Mouse (Mus musculus): ENCODE data around the gene Selenop.
A peak's percentile ranks its signal among the peaks of the same experiment; 100 is the strongest.

Selenop gene

DNA sequence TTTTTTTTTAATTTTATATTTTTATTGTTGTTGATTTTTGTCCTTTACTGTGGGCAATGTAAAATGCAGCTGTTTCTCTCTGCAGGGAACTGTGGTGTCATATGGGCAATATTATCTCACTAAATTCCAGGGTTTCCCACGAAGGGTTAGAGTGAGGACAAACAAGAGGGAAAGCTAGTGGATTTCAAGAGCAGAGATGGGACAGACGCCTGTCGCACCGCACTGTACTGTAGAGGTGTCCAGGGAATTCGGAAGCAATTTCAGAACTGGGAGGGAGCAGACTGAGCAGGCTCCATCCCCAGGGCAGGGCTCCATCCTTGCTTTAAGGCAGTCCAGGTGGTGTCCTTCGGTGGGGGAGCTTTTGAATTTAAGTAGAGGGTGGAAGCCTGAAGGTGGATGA, 2.9 kb downstream of the Selenop start:
- DNase-seq = peak in 1 of 2 experiments; percentile 16

DNA sequence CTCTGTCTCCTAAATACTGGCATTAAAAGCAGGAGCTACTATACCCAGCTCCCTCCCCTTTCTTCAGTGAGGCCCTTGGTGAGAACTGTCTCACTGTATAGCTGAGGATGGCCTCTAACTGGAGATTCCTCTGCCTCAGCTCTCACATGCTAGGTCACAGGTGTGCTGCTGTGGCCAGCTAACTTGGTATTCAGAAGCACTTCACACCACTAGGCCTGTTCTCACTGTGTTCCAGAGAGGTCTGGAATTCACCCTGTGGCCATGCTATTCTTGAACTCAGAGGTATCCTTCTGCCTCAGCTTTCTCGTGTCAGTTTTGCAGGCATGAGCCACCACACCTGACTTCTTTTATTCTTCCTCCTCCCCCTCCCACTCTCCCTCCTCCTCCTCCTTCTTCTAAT, 4.8 kb downstream of the Selenop start:
- DNase-seq = no peak

DNA sequence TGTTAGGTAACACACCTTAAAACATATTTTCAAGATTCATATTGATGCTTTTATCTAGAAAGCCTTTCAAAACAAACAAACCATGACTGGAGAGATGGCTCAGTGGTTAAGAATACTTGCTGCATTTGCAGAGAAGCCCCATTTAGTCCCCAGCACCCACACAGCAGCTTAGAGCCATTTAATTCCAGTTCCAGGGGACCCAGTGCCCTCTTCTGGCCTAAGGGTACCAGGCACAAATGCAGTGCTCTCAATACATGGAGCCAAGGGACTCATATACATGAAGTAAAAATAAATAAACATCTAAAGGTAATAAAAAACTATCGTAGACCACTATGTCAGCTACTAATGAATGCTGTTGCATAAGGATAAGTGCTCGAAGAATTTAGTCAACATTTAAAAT, 9.0 kb downstream of the Selenop start:
- DNase-seq = no peak

DNA sequence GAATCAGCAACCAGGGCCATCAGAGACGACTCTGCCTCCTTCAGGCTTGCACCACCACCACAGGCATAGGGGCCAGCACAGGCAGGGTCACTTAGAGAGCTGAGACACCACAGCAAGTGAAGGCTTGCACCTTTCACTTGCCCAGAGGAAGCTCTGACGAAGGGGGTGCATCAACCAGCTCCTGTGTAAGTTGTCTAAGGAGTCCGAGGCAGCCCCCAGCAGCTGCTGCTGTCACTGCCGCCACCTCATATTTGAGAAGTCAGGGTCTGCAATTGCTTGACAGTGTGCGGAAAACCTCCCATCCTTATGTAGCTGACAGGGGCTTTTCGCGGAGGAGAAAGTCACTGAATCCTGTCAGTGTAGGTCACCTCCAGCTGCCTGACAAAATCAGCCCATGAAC, 10.9 kb downstream of the Selenop start:
- no peak for DNase-seq

DNA sequence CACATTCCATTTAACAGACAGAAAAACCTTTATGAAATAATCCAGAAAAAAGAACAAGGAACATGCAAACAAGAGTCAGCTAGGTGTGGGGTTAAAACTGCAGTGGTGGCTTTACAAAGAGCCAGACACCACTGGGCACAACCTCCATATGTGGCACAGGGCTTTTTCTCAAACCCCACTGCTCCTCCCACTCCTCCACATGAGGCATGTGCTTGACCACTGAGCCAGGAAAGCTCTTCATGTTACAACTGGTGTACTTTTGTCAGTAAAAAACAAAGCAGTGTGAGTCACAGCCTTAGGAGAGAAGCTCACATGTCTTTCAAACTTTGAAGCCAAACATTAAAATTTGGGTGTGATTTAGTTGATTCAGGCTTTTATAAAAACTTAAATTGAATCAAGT, 12.9 kb downstream of the Selenop start:
- DNase-seq = no peak

DNA sequence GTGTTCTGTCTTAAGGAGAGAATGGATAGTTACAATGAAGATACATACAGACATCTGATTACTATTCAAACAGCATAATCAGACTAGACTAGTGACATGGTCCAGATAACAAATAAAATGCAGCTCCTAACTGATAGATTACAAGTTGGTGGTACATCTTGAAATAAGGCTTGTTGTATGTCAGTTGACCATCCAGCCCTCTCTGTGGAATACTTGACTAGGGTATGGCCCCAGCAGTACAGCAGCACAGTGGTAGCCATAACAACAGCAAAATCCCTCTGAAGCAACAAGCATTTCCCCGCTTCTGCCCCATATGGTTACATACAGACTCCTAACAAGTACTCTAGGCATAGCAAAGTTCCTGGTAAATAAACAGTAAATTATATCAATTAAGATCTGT, 13.4 kb downstream of the Selenop start:
- no peak for DNase-seq

DNA sequence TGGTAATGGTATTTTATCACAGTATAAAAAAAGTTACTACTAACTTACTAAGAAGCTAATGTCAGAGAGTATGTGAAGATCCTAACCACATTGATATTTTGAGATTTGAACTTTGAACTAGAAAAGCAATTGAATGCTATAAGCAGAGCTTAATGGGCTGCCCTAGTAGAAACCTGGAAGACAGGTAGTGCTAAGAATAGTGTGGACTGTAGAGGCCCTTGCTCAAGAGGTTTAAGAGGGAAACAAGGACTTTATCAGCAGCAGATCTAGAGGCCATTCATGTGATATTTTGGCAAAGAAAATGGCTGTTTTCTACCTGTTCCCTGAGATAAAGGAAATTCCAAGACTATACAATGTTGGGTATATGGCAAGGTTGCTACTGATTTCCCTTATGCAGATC, 17.7 kb downstream of the Selenop start:
- DNase-seq = no peak

DNA sequence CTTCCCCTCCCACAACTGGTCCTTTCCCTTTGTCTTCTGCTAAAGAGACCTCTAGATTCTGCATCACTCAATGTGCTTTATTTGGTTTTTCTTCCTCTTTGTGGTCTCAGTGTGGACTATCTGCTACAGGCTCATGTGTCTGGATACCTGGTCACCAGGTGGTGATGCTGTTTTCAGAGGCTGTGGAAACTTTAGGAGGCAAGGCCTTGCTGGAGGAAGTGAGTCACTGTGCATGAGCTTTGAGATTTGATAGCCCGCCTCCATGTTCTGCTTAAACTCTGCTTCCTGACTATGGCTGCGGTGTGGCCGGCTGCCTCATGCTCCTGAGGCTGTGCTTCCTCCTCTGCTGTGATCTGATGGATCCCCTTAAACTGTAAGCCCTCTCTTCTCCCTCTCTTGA, 22.1 kb downstream of the Selenop start:
- no peak for DNase-seq

DNA sequence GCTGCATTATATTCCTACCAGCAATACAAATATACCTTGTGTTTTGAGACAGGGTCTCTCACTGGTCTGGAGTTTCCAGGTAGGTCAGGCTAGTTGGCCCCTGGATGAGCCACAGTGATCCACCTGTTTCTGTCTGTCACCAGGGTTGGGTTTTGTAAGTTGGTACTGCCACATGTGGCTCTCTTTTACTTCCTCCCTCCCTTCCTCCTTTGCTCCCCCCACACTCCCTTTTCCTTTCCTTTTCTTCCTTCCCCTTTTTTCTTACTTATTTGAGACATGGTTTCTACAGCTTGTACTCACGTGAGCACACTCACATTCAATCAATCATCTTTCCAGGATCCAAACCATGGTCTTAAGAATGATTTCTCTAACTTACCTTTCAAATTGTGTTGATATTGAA, 25.1 kb downstream of the Selenop start:
- DNase-seq = no peak

DNA sequence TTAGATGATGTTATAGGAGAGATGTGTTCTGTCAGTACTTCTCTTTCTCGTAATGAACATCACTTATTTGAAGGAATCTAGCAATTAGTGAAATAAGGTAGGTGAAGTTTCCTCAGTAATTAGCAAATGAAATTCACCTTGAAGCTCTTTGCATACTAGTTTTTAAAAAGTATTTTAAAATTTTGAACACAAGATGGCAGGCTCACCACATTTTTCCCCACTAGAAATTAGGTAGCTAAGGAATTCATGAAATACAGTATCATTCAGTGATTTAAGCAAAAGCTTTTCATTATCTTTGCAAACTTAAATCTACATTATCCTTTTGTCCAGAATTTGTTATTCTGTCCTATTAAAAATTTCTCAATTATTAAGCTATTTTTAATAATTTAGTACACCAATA, 27.6 kb downstream of the Selenop start:
- DNase-seq = no peak

DNA sequence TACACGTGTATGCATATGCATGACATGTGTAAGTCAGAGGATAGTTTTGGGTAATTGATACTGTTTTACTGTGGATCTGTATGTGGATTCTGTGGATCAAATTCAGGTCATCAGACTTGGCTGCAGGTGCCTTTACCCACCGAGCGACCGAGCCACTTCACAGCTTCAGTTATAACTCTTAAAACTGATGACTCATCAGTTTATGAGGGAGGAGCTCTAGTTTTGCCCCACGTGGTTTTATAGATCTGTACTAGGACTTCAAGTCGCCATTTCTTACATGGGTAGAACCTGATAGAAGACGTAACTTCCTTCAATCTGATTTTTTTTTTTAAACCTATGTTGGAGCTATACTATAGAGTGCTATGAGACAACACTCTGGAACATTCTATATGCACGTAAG, 29.3 kb downstream of the Selenop start:
- no peak for DNase-seq

DNA sequence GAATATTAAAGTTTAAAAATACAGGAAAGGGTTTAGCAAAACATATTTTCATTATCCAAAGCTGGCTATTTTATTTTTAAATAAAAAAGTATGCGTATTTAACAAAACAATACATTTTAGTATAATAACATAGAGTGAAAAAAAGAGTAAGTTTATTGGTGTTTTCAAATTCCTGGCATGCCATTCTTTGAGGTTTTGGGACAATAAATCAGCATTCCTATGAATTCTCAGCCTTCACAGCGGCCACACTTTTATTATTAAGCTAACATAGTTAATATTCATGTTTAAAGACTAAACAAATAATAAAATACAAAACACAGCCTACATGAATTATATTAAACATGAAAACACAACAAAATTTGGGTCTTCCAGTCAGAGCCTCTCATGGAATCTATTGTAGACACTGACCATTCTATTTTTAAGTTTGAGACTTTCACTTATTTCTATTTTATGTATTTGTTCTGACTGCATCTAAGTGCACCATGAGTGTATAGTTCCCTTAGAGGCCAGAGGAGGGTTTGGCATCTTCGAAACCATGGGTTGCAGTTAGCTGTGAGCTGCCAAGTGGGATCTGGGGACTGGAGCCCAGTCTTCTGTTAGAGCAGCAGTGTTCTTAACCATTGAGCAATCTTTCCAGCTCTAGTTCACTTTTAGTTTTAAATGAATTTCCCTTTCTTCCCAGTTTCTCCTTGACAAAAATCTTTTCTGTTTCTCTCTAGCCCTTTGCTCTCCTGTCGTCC, 32.2 kb downstream of the Selenop start:
- no peak for DNase-seq

DNA sequence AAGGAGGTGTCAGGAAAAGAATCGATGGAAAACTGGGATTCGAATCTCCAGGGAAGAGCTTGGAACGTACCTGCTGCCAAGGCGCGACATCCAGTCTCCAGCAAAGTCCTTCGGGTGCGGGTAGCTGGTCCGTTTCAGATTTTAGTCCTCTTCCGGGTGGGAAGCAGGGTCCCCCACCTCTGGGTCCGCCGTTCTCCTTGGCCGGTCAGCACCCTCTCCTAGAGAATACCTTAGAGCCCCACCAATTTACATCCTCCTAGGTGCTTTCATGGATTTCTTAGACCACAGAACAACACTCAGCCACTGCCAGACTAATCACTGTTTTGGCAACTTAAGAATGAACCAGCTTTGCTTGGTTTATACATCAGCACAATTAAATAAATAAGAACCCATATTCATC, 35.1 kb downstream of the Selenop start, which contains the start of gene Ccdc152:
Gene Ccdc152 (minus strand): TSS at position 101 of the 400 bp plus-strand sequence.
- DNase-seq = no peak

DNA sequence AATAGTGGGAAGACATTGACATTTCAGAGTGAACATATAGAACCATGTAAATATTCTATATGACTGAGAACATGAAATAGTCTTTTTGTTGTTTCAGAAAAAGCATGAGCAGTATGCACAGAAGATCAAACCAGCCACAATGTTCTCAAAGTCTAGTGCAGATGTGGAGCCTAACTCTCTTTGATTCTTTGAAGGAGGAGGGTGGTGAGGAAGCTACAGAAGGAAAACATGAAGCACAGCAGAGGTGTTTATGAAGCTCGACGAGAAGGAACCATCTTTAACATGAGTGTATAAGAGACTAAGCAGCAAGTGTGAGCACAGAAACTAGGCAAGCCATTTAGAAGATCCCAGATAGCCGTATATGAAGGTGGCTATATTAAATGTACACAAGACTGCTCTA, 41.5 kb downstream of the Selenop start:
- DNase-seq = no peak

DNA sequence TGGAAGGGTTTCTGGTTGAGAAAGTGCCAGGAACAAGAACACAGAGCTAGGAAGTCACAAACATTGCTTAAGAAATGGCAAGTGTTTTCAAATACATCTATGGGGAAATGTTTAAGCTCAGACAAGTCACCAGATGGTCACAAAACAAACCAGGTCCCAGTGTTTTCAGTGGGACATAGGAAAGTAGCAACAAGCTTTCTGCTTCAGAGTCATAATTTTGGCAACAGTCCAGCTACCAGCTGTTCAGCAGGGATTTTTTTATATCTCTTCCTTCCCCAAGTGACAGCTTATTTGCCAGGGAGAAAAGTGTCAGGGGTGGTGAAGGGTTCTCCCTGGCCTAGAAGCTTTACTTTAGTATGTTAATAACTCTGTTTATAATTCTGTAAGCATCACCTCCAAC, 44.6 kb downstream of the Selenop start:
- DNase-seq = no peak

DNA sequence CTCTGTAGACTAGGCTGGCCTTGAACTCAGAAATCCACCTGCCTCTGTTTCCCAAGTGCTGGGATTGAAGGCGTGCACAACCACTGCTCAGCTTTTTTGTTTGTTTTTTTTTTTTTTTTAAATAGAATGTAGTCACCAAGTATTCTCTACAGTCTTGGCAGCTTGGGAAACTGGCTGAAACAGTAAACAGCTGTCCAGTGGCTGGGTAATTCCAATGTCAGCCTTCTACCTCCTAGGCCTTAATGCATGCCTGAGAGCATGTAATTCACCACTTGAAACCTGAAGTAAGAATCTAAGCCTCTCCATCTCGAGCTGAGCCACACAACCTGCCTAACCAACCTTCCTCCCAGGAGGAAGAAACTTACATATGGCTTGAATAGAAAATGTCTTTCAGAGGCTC, 48.3 kb downstream of the Selenop start:
- no peak for DNase-seq

DNA sequence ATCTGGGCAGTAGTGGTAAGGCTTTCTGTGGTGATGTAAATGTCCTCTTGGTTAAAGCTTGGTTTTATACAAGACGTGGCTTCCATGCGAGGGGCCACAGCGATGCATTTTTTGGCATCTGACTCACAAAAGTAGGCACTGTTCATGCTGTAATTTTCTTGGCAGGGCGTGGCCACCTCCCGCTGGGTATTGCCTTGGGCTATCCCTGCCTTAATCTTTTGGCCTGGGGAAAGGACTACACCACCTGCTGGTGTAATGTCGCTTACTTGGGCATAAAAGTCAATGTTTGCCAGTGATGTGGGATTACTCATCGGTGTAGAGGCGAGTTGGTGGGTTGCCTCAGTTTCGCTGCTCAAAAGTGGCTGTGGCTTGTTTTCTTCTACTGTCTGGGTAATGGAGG, 51.6 kb downstream of the Selenop start:
- DNase-seq = no peak

DNA sequence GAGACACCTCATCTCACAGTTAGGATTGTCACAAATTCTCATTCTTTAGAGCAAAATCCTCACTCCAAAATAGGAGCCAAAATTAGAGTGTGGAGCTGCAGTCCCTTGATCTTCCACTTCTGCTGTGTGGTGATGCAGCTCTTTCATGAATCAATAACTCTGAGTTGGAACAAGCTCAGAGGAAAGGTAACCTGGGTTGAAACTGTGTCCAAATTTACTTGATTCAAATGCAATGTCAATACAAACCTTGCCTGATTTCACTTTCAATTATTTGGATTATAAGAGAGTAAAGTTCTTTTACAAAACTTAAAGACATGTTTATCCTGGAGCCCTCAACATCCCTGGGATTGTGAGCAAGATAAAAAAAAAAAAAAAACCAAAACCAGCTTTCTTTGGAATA, 54.7 kb downstream of the Selenop start:
- no peak for DNase-seq

All from thymus, adult 18-20 months (tissue).